Mouse (Mus musculus) lung, embryonic 15.5 days (tissue): ENCODE results near the gene Zbtb38. TPM values are rescaled to one million over a fixed set of nuclear protein-coding genes. Genes with fewer than 3 reads are reported as not detected.

Experiments
- ATAC-seq: fragments of 200-750 bp; cut with Nextera tagmentation; 2 replicates; pipeline ENCODE4 v1.8.0; 2017; ENCODE audit warnings: moderate number of reproducible peaks, borderline replicate concordance; ENCODE audit not compliant: low FRiP score, low TSS enrichment; ENCODE audit errors: extremely low read depth
- H3K27ac ChIP-seq: fragments of 300-500 bp; sonication (generic); 2 replicates; pipeline ENCODE4 v1.5.1; 2015; ENCODE audit warnings: moderate library complexity, mild to moderate bottlenecking, inconsistent platforms
- H3K27me3 ChIP-seq: fragments of 300-500 bp; sonication (generic); 2 replicates; pipeline ENCODE4 v1.6.1; 2015; ENCODE audit warnings: inconsistent platforms
- H3K36me3 ChIP-seq: fragments of 300-500 bp; sonication (generic); 2 replicates; pipeline ENCODE4 v1.6.1; 2015; ENCODE audit warnings: inconsistent platforms
- H3K4me1 ChIP-seq: fragments of 300-500 bp; sonication (generic); 2 replicates; pipeline ENCODE4 v1.6.1; 2015; ENCODE audit warnings: inconsistent platforms
- H3K4me2 ChIP-seq: fragments of 300-500 bp; sonication (generic); 2 replicates; pipeline ENCODE4 v1.6.1; 2015; ENCODE audit warnings: inconsistent platforms, mild to moderate bottlenecking, moderate library complexity
- H3K4me3 ChIP-seq: fragments of 300-500 bp; sonication (generic); 2 replicates; pipeline ENCODE4 v1.5.1; 2015; ENCODE audit warnings: mild to moderate bottlenecking, inconsistent platforms
- H3K9ac ChIP-seq: fragments of 300-500 bp; sonication (generic); 2 replicates; pipeline ENCODE4 v1.6.1; 2015; ENCODE audit warnings: inconsistent platforms
- H3K9me3 ChIP-seq: fragments of 300-500 bp; sonication (generic); 2 replicates; pipeline ENCODE4 v1.6.1; 2016; ENCODE audit warnings: inconsistent platforms
- WGBS: fragments of 180-500 bp; shearing (Covaris S2); methylation state at CpG from one replicate; pipeline ENCODE4 v1.1.7; 2015; 5-methylcytosine and 5-hydroxymethylcytosine counted together
- polyA plus RNA-seq: library from polyadenylated mRNA; unstranded; fragments of >200 nt; fragmentation: Nextera tagmentation; extraction: Ambion mirVana; gene quantifications from 2 replicates; pipeline ENCODE4 v1.2.1, GENCODE M21; 2015

The Zbtb38 gene
- polyA plus RNA-seq, 1 experiment from 2014 or later = 26.4 TPM

GRCm38 (mm10) chr9:96728338-96729162 is 24.1 kb downstream of the Zbtb38 start:
- Histone ChIP-seq H3K9ac (no peak overlapping the region), H3K27me3 (no peaks in the 10 kb centered on the region), H3K4me1 (peaks cover 66% of the 10 kb centered on the region), H3K9me3 (no peaks in the 10 kb centered on the region), H3K36me3 (no peaks in the 10 kb centered on the region), H3K27ac (peak overlapping the region; percentile 92), H3K4me2 (peak overlapping the region; percentile 0; the same call in 1 of the 2 replicates), H3K4me3 (no peak overlapping the region)
- 46% methylated on average over 16 of the region's 16 CpGs for WGBS
- ATAC-seq = peak; percentile 74

GRCm38 (mm10) chr9:96727688-96728087 is 24.9 kb downstream of the Zbtb38 start:
- H3K4me3 ChIP-seq = no peak overlapping the region
- H3K9me3 ChIP-seq = no peaks in the 10 kb centered on the region
- peak; percentile 63 for ATAC-seq
- no peak overlapping the region for H3K9ac ChIP-seq
- H3K27me3 ChIP-seq = no peaks in the 10 kb centered on the region
- H3K4me2 ChIP-seq = 0 out of 2 replicates have a peak overlapping the region, but pooled peaks have one; percentile 0
- peaks cover 61% of the 10 kb centered on the region for H3K4me1 ChIP-seq
- H3K27ac ChIP-seq = peak overlapping the region; percentile 92
- 28% methylated on average over 6 of the region's 6 CpGs for WGBS
- no peaks in the 10 kb centered on the region for H3K36me3 ChIP-seq

- Histone ChIP-seq H3K9me3 (no peaks in the 10 kb centered on the region), H3K9ac (no peak overlapping the region), H3K4me1 (peaks cover 49% of the 10 kb centered on the region), H3K4me2 (no peak overlapping the region), H3K36me3 (no peaks in the 10 kb centered on the region), H3K27ac (peak overlapping the region; percentile 92; the same call in 1 of the 2 replicates), H3K27me3 (no peaks in the 10 kb centered on the region), H3K4me3 (no peak overlapping the region)
- no peak for ATAC-seq
- 66% methylated on average over 14 of the region's 14 CpGs for WGBS
These were observed 26.1 kb downstream of the Zbtb38 start for GRCm38 (mm10) chr9:96726336-96727131.

GRCm38 (mm10) chr9:96725582-96726320 is 26.9 kb downstream of the Zbtb38 start:
- Histone ChIP-seq H3K27ac (no peak overlapping the region), H3K9ac (no peak overlapping the region)
- WGBS = 56% methylated on average over 9 of the region's 9 CpGs

DNA sequence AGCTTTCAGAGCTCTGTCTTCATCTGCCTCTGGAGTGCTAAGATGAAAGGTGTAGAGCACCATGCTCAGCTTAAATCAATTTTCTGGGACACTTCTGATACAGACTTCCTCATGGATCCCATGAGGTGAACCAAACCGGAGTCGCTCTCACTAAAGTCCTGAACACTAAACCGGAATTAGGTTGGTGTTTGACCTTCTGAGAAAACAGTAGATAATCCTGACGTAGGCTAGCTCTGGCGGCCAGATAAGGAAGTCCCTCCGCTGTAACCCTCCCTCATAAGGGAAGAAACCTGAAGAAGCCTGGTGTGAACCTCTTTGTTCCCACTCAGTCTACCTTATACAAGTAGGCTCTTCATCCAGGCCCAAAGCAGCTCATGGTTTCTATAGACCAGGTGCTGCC is 29.0 kb downstream of the Zbtb38 start:
- no peak overlapping the region for H3K9ac ChIP-seq
- H3K27me3 ChIP-seq = no peaks in the 10 kb centered on the region
- ATAC-seq = no peak
- H3K36me3 ChIP-seq = no peaks in the 10 kb centered on the region
- no peaks in the 10 kb centered on the region for H3K9me3 ChIP-seq
- H3K4me2 ChIP-seq = no peak overlapping the region
- peaks cover 36% of the 10 kb centered on the region for H3K4me1 ChIP-seq
- H3K4me3 ChIP-seq = no peak overlapping the region
- WGBS = 83% methylated on average over 6 of the region's 6 CpGs
- no peak overlapping the region for H3K27ac ChIP-seq

More at GRCm38 (mm10) chr9:96725582-96726320, 26.9 kb downstream of the Zbtb38 start:
- Histone ChIP-seq H3K36me3 (no peaks in the 10 kb centered on the region), H3K4me3 (no peak overlapping the region), H3K27me3 (no peaks in the 10 kb centered on the region), H3K9me3 (no peaks in the 10 kb centered on the region), H3K4me1 (peaks cover 48% of the 10 kb centered on the region), H3K4me2 (no peak overlapping the region)
- ATAC-seq = no peak

DNA sequence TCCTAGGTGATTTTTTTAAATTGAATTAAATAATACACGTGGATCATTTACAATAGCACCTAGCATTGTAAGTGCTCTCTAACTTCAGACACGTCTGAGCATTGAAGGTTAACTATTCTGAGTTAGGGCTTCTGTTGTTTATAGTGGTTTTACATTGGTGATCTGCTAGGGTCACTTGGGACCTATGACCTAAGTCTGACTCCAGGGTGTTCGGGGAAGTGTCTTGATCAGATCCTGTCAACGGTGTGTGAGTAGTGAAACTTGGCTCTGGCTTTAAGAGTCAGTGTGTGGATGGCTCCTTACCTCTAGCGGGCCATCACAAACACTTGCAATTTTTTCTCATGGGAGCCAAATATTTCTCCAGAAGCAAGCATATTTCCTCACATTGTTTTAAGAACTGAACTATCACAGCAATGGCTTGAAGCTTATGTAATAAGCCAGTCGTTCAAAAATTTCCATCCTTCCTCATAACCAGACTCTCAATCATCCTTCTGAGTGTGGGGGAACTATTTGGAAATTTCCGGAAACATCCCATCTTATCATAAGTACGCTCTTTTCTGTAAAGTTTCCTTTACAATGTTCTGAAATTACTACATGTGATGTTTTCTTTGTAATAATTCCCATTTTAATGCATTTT is 31.4 kb downstream of the Zbtb38 start:
- ATAC-seq = no peak
- H3K27ac ChIP-seq = no peak overlapping the region
- H3K4me2 ChIP-seq = no peak overlapping the region
- no peaks in the 10 kb centered on the region for H3K9me3 ChIP-seq
- no peak overlapping the region for H3K4me3 ChIP-seq
- peaks cover 20% of the 10 kb centered on the region for H3K4me1 ChIP-seq
- H3K36me3 ChIP-seq = no peaks in the 10 kb centered on the region
- no peak overlapping the region for H3K9ac ChIP-seq
- WGBS = 66% methylated on average over 8 of the region's 8 CpGs
- no peaks in the 10 kb centered on the region for H3K27me3 ChIP-seq

DNA sequence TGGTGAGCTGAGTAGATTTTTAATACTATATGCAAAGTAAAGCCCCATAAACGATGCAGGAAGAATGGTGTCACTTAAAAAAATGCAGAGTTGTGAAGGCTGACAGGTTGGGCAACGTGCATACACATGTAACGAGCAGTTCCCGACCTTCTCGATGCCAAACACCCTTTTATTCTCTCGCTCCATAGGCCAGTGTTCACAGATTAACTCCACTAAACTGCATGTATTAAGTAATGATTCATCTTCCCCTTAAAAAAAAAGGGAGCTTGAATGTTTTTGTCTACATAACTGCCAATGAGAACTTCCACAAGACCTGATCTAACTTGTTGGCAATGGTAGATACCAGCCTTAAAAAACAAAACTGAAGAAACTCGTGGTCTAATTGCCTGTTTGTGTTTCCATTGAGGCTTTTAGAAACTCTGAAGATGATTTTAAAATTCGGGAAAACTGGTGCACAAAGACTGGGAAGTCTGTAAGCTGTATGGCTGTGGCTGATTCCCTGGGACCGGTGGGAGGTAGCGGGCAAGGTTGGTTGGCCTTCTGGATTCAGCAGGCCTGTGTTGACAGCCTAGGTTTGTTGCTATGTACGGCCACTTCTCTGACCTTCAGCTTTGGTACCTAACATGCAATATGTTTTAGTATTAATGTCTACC is 32.0 kb downstream of the Zbtb38 start:
- Histone ChIP-seq H3K27ac (no peak overlapping the region), H3K9ac (0 out of 2 replicates have a peak overlapping the region, but pooled peaks have one; percentile 81), H3K27me3 (no peaks in the 10 kb centered on the region), H3K36me3 (no peaks in the 10 kb centered on the region), H3K9me3 (no peaks in the 10 kb centered on the region), H3K4me1 (peaks cover 16% of the 10 kb centered on the region), H3K4me2 (peak overlapping the region; percentile 63), H3K4me3 (no peak overlapping the region)
- WGBS = 72% methylated on average over 11 of the region's 11 CpGs
- ATAC-seq = no peak

GRCm38 (mm10) chr9:96719408-96720158 is 33.0 kb downstream of the Zbtb38 start:
- H3K4me1 ChIP-seq = peaks cover 12% of the 10 kb centered on the region
- H3K4me3 ChIP-seq = peak overlapping the region; percentile 63
- H3K36me3 ChIP-seq = no peaks in the 10 kb centered on the region
- H3K9me3 ChIP-seq = no peaks in the 10 kb centered on the region
- H3K9ac ChIP-seq = peak overlapping the region; percentile 81
- peak; percentile 84 for ATAC-seq
- peak overlapping the region; percentile 63 for H3K4me2 ChIP-seq
- WGBS = under 1% methylated on average over 84 of the region's 85 CpGs
- H3K27ac ChIP-seq = peak overlapping the region; percentile 93
- no peaks in the 10 kb centered on the region for H3K27me3 ChIP-seq

GRCm38 (mm10) chr9:96718888-96719287 is 33.7 kb downstream of the Zbtb38 start:
- Histone ChIP-seq H3K9me3 (no peaks in the 10 kb centered on the region), H3K4me3 (peak overlapping the region; percentile 63), H3K4me1 (peaks cover 8% of the 10 kb centered on the region), H3K4me2 (peak overlapping the region; percentile 63), H3K27me3 (no peaks in the 10 kb centered on the region), H3K36me3 (no peaks in the 10 kb centered on the region), H3K9ac (peak overlapping the region; percentile 81), H3K27ac (peak overlapping the region; percentile 93)
- WGBS = 45% methylated on average over 10 of the region's 10 CpGs
- ATAC-seq = no peak

GRCm38 (mm10) chr9:96718402-96718798 is 34.2 kb downstream of the Zbtb38 start:
- 91% methylated on average over 8 of the region's 8 CpGs for WGBS
- H3K9me3 ChIP-seq = no peaks in the 10 kb centered on the region
- H3K36me3 ChIP-seq = no peaks in the 10 kb centered on the region
- no peak overlapping the region for H3K9ac ChIP-seq
- H3K4me3 ChIP-seq = peak overlapping the region; percentile 63; the same call in 1 of the 2 replicates
- H3K4me1 ChIP-seq = peaks cover 8% of the 10 kb centered on the region
- H3K27ac ChIP-seq = no peak overlapping the region
- H3K4me2 ChIP-seq = peak overlapping the region; percentile 63
- ATAC-seq = no peak
- H3K27me3 ChIP-seq = no peaks in the 10 kb centered on the region
